Mouse (Mus musculus): ENCODE measurements around the gene Ano2. TPM values are rescaled to one million over a fixed set of nuclear protein-coding genes. Genes with fewer than 3 reads are reported as not detected.

Gene Ano2
- total RNA-seq, 2 experiments from 2014 or later = not detected

DNA sequence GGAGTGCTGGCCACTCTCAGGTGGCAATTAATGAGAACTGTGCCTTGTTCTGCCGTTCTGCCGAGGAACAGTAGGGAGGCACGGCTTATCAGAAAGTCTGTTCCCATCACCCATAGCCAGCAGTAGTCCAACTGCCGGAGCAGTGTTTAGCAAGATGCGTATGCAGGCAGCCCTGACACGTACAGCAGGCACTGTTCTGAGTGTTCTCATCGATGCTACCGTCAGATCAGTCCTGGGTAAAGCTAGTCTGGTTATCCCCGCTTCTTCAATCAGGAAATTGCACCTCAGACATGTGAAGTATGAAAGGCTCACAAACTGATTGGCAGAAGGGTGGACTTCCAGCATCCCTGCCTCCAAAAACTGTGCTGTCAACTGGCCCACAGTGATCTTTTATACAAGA lies 224.2 kb downstream of the Ano2 start:
- DNase-seq = no peak

GRCm38 (mm10) chr6:125922746-125923145 lies 232.5 kb downstream of the Ano2 start:
- DNase-seq = no peak

DNA sequence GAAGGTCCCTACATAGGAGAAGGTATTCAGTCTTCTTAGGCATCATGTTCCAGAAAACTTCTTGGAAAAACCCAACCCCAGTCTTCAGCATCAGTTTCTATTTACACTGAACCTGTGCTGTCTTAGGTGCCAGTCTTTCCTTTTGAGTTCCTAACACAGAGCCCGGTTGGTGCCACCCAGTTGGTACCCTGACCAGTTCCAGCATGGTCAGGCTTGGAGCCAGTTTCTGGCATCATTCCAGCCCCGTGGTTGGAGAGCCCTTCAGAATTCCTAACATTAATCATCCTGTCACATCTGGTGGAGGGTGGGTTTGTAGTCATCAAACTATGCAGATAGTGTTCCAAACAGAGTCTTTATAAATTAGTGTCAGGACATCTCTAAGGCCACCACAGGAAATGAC lies 234.8 kb downstream of the Ano2 start:
- no peak for DNase-seq

GRCm38 (mm10) chr6:125925861-125926260 lies 235.6 kb downstream of the Ano2 start:
- no peak for DNase-seq

DNA sequence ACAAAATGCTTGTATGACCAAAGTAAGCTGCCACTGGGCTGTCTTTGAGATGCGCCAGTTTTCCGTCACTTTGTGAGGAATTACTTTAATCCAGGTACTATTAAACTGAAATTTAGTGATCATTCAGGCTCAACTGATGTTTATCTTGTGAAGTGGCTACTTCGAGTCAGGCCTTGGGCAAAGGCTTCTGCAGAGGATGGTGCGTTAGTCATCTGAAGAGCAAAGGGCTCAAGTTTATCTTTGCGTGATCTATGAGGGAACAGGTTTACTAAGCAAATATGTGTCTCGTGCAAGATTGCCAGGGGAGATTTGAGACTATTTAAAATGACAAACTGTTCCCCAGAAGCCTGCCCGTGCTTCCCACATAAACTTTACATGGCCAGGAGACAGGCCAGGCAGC lies 241.7 kb downstream of the Ano2 start:
- DNase-seq = no peak

DNA sequence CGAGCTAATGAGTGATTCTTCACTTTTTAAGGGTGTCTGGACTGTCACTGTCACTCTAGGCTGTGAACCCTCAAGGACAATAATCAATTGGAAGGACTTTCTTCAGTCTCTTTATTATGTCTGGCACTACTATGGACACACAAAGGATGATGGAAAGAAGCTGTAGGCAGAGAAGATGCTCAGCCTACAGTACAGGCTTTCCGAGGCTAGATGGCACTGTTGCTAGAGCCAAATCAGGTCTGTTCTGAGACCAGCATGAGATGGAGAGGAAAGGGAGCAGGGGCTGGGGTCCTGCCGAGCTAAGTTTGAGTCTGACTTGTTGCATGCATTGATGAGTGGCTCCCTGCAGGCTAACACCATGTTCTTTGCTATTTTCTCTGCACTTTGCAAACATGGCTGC lies 264.7 kb downstream of the Ano2 start:
- no peak for DNase-seq

DNA sequence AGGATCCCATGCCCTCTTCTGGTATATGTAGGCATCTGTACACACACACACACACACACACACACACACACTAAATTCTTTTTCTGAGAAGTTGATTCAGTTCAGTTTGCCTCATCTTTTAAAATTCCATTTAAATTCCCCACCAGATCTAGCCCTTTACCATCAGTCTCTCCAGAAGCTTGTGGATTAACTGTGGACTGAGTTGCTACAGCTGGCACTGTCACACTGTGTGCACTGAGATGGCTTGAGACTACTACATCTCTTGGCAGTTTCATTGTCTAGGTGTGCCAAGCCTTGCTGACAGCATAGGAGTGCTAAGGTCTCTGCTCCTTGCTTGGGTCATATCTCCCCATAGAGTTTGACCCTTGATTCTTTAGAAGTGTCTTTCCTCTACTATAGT lies 283.3 kb downstream of the Ano2 start:
- no peak for DNase-seq

DNA sequence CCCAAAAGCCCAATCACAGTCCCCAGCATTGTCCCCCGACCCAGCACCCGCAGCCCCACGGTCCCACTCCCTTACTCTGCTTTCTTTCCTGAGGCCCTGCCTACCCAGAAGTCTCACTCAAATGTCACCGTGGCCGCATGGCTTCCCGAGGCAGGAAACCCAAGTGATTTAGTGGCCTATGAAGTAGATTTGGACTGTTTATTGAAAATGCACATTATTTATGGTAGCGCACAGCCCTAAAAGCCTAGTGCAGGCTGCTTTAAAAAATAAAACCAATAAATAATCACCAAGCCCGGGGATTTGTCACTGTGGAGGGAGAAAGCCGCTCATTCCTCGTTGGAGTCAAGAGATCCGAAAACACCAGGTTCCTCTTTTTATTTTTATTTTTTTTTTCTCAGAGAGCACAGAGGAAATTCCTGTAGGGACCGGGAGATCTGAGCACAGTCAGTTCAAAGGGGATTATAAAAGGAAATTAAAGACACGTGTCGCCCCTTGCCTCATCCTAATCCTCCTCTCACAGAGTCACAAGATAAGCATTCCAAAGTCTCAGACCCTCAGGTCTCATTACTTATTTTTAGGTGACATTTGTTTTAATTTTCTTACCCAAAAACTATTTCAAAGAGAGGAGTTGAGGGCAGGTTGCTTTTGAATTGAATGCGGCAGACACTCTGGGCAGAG lies 285.7 kb downstream of the Ano2 start:
- no peak for DNase-seq

- no peak for DNase-seq
Measured at GRCm38 (mm10) chr6:125979601-125980000, 289.4 kb downstream of the Ano2 start.

- no peak for DNase-seq
Measured at GRCm38 (mm10) chr6:125984050-125984449, 293.8 kb downstream of the Ano2 start.

DNA sequence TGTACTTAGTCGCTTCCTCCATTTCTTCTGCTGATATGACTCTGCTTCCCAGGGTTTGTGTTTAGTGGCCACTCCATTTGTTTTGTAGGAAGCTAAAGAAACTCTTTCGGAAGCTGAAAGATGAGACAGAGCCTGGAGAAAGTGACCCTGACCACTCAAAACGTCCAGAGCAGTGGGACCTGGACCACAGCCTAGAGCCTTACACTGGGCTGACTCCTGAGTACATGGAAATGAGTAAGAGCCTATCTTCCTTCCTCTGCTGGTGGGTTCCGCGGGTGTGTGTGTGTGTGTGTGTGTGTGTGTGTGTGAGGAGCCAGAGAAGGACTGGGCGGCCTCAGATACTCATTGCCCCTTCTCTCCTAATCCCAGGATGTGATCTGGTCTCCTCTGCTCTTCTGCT lies 302.5 kb downstream of the Ano2 start:
- DNase-seq = no peak

GRCm38 (mm10) chr6:126001797-126002196 lies 311.6 kb downstream of the Ano2 start:
- no peak for DNase-seq

DNA sequence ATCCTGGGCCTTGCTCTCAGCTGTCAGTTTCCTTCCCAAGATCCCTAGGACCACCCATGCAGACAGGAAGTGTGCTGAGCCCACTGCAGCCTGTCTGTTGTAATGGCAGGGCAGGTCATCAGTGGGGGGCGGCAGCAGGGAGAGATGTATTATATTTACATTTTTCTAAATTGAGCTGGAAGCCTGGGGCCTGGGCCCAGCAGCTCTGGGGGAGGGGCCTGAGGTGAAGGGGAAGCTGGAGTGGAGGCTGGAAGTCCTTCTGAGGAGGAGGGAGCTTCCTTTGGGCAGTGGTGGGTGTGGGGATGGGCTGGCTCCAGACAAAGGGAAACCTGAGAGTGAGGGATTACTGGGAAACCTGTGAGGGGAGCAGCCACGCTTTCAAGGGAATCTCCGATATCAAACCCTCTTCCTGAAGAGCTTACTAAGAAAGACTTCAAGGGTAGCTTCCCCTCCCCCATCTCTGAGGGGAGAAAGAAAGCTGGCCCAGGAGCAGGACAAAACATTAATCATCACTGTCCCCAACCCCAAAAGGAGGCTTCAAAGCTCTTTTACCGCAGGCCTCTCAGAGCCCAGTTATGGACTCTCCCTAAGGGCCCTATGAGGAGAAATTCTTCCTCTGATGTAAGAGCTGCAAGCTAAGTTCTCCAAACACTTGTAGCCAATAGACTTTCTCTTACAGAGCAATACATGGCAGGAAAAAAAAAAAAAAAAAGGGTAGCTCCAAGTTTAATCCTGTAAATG lies 313.0 kb downstream of the Ano2 start:
- DNase-seq = no peak

GRCm38 (mm10) chr6:126006647-126007046 lies 316.4 kb downstream of the Ano2 start:
- DNase-seq = no peak

DNA sequence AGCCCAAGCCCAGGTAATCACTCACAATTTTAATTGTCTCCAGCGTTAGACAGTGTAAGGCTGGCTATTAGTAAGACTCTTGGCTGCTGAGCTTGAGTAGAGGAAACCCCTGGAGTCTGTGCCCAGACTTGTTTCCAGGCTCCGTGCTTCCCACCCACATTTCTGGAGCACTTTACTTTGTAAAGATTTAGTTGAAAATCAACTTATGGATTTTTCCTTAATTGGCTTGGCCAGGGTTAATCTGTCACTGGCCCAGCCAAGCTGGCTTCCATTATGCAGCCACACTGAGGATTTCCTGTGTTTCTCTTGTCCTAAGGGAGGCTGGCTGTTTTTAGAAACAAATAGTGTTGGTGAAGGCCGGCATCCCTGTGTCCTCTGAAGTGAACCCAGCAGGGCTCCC lies 318.9 kb downstream of the Ano2 start:
- DNase-seq = no peak

- DNase-seq = no peak
Measured at GRCm38 (mm10) chr6:126016991-126017390, 326.8 kb downstream of the Ano2 start.

GRCm38 (mm10) chr6:126018411-126018810 lies 328.2 kb downstream of the Ano2 start:
- no peak for DNase-seq

- no peak for DNase-seq
Measured at GRCm38 (mm10) chr6:126033693-126034402, 343.6 kb downstream of the Ano2 start.

DNA sequence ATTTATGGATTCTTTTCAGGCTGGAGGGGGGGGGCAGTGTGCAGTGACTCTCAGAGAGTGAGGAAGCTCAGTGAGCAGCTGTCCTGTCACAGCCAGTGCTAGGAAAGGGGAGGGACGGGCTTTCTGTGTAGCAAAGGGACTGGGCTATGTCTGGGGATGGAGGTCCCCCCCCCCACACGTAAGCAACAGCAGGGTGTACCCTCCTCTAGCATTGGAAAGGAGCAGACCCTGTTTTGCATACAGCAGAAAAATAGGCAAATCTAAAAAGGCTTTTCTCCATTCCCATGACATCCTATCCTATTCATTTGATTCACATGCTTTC lies 344.1 kb downstream of the Ano2 start:
- DNase-seq = no peak

- no peak for DNase-seq
Measured at GRCm38 (mm10) chr6:126034728-126035127, 344.5 kb downstream of the Ano2 start.

DNA sequence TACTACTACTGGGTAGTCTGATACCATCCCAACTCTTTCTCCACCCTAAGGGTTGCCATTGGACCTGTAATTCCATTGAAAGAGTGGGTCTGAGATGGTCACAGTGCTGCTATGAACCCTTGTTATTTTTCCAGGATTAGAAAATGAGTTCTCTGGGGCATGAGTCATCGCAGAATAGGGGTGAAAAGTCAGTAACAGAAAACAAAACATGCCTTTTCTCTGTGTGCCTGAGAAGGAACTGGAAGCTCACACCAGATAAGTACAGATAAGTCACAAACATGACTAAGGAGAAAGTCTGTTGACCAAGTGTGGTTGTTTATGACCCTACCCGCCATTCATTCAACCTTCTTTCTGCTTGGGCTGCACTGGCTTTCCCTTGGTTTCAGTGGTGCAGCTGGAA lies 345.4 kb downstream of the Ano2 start:
- no peak for DNase-seq

GRCm38 (mm10) chr6:126045931-126046330 lies 355.7 kb downstream of the Ano2 start:
- DNase-seq = no peak

DNA sequence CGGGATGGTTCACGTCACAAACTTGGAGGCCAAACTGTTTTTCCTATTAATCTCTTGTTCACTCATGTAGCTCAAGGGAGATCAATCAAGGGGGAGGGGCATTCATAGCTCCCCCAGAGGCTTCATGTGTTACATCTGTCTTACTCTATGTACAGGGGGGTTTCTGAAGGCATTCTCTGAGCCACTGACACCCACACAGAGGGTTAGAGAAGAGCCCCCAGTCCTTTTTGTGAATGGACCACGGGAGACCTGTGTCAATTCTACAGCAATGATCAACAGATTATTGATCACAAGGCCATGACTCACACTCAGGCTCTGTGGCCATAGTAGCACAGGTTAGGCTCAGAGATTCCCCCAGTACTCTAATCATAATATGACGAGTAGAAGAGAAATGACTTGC lies 358.0 kb downstream of the Ano2 start:
- no peak for DNase-seq

GRCm38 (mm10) chr6:126053136-126053535 lies 362.9 kb downstream of the Ano2 start:
- no peak for DNase-seq
